Mouse (Mus musculus) right cerebral cortex, postnatal 10 days (tissue): ENCODE measurements around the gene Slc13a2.
A peak's percentile ranks its signal among the peaks of the same experiment; 100 is the strongest.

Source experiments
- DNase-seq, 2 experiments: peaks; one replicate each; pipeline ENCODE4 v3.0.0; 2021; ENCODE audit warnings: low spot score in 2 of 2

The Slc13a2 gene

DNA sequence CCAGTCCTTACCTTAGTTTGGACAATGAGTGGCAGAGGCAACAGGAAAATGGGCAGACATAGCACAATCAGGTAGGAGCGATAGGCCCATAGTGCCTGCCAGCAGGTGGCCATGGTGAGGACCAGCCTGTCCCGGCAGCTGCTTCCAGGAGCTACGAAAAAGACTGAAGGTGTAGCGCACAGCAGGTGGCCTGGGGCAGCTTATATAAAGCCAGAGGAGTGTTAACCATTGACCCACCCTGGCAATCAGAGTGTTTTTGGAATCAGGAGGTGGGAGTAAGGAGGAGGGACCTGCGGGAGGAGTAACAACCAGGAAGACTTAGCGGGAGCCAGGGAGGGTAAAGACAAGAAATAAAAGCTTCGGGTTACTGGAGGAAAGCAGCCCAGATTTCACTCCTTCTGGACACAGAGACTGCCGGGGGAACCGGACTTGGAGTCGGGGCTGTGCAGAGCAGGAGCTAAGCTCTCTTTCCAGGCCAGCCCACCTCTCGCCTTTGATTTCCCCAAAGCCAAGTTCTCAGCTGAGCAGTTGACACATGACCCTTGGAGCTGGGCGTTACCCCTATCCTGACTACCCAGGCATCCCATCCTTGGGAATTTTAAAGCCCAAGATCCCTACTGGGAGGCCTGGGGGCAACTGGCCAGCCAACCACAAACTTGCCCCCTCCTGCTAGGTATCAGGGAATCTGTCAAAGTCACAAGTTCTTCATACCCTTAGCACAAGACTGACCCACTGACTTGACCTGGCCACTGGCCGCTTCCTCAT lies at the start of gene Slc13a2:
Gene Slc13a2 (minus strand): TSS at position 163 of the 765 bp plus-strand sequence.
- no peak for DNase-seq

DNA sequence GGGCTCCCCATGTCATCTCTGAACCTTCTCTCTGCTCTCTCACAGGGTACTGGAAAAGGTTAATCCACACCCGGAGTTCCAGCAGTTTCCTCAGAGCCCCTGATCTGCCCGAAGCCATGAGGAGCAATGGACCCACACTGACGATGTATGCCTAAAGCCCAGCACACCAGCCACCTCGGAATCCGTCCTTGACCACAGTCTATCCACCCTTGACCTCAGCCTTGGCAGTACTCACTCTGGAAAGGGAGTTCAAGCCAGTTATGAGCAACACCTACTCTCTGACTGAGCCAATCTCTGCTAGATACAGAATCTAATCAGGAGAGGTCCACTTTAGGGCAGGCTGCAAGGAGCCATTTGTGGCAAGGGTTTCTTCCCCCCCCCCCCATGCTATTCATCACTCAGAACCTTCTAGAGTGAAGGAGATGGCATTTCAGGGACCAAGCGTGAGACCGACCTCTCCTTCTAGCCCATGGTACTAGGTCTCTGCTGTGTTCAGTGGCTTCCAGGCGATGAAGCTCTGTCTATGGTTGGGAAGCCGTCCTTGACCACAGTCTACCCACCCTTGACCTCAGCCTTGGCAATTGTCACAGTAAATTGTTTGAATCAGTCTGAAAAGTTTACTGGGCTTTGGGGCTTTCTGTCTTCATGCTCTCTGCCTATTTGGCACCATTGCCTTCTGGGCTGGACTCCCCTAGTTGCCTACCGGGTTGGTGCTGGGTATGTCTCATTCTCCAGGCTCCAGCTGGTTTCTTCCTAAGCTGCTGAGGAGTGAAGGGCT lies 49.5 kb upstream of the Slc13a2 start:
- no peak for DNase-seq

DNA sequence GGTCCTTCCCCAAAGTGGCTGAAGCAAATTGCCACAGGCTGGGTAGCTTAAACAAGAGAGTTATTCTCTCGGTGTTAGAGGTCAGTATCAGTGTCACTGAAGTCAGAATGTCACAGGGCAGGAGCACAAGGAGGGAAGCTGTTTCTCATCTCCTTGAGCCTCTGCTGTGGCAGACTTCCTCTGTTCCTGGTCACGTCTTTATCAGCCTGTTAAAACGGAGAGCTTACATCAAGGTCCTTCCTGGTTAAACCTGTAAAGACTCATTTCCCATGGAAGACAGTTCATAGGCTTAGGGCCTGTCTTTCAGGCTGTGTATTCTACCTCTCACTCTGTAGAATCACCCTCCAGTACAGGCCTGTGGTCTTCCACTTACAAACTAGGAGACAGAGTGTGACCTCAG lies 45.9 kb upstream of the Slc13a2 start:
- no peak for DNase-seq

DNA sequence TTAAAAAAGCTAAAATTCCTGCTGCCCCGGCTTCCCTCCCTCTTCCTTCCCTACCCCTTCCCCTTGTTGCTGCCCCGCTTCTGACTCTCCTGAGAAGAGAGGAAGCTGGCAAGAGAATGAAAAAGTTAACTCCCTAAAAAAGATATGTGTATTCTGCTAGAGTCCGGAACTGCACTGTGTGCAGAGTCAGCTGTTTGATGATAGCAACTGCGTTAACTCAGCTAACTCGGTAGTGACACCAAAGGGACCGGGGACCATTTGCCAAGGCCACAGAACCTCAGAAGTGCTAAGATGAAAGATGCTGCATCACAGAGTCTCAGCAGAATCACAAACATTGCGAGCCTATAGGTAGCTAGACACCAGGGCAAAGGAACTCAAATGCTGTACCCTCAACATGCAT lies 45.5 kb upstream of the Slc13a2 start:
- no peak for DNase-seq

DNA sequence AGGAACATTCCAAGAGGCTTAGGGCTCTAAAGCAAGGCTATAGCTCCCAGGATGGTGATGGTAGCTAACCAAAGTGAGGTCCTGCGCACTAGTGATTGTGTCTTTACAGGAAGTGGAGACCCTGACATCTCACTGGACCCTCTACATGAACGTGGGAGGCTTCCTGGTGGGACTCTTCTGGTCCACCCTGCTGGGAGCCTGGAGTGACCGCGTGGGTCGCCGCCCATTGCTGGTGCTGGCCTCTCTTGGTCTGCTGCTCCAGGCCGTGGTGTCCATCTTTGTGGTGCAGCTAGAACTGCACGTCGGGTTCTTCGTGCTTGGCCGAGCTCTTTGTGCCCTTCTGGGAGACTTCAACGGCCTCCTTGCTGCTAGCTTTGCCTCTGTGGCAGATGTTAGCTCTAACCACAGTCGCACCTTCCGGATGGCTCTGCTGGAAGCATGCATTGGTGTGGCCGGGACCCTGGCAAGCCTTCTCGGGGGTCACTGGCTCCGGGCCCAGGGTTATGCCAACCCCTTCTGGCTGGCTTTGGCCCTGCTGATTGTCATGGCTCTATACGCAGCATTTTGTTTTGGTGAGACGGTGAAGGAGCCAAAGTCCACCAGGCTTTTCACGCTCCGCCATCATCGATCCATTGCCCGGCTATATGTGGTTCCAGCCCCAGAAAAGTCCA lies 44.4 kb upstream of the Slc13a2 start:
- no peak for DNase-seq

DNA sequence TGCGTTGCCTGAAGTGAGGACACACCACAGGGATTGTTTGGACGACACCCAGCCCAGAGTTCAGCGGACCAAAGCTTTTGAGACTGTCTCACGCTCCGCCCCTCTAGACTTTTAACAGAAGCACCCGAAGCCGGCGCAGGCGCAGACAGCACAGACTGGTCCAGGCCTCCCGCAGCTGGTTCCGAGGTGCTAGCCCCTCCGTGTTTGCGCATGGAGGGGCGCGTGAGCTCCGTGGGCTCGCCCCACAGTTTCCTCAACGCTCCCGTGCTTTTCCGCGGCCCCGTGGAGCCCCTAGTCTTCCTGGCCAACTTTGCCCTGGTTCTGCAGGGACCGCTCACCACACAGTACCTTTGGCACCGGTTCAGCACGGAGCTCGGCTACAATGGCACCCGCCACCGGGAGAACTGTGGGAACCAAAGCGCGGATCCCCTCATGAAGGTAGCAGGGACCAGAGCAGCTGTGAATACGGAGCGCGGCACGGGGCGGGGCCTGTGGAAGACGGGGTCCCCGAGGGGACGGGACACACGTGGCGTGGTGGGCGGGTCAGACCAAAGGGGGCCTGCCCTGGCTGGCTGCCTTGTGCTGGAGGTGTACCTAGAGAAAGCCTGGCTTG lies 43.7 kb upstream of the Slc13a2 start, which contains the start of gene Slc46a1:
Gene Slc46a1 (plus strand): TSS at position 130 of the 613 bp plus-strand sequence.
- DNase-seq, result peak; percentile 90 to 91

DNA sequence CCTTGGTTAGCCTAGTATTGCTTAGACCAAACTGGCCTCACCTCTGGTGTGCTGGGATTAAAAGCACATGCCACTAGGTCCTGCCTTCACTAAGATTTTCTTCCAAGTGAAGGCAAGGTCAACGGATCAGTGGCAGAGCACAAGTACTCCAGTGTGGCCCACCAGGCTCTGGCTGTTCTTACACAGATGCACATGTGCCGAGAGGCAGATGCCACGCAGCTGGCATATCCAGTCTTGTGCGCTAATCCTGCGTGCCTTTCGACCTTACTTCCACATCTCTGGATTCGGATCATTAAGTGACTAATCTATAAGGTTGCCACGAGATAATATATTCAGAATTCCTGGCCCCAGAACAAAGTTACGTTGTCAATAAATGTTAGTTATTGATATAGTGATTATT lies 43.1 kb upstream of the Slc13a2 start:
- no peak for DNase-seq

DNA sequence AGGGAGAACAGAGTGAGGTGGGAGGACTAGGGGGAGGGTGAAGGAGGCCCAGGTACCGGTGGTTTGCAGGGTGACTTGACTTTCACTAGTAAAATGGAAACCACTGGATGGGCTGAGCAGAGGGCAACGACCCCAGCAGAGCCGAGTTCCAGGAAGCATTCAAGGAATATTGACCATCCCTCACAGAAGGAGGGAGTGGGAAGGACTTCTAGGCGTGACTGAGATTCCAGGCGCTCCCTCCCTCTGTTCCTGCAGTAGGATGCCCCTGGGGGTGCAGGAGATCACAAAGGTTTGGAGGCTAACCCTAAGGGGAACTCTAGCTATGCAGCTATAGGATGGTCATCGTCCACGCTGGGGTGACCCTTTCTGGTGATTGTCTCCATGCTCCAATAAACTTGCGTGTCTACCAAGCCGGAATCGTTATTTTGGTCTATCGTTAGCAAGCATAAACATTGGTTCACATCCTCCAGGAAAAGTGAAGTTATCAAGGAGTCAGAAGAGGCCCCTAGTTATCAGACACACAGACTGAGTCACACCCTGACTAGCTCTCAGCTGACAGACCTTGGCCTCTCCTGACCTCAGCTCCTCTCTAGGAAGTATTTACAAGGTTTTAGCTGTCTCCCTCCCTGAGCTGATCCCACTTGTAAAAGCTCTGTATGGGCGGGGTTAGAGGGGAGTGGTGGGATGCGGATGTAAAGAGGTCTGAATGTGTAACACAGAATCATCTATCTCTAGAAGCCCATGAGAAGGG lies 41.4 kb upstream of the Slc13a2 start:
- no peak for DNase-seq

DNA sequence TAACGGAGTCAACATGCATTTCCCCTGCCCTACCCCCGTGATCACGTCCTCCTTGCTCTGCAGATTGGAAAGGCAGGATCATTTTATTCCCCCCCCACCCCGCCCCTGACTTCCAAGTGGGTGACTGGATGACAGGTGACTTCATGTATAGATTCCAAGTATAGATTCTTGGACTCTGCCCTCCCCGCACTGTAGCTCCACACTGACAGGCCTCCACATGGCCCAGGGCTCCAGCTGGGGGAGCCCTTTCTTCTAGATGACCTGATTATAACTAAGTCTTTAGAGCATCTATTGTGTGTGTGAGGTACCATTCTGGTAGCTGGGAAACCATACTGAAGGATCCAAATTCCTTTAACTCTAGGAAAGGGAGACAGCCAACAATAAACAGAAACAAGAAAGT lies 40.7 kb upstream of the Slc13a2 start:
- no peak for DNase-seq

DNA sequence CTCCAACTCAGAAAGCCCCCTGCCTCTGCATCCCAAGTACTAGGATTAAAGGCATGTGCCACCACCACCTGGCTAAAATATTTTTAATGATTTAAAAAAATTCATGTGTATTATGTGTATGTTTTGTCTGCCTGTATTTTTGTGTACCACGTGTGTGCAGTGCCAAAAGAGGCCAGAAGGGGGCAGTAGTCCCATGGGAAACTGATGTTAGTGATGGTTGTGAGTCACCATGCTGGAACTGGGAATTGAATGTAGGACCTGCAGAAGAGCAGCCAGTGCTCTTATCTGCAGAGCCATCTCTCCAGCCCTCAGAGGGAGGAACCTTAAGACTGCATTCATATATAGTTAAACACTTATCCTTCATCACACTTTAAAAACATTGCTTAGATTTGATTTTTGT lies 39.9 kb upstream of the Slc13a2 start:
- DNase-seq, result no peak

DNA sequence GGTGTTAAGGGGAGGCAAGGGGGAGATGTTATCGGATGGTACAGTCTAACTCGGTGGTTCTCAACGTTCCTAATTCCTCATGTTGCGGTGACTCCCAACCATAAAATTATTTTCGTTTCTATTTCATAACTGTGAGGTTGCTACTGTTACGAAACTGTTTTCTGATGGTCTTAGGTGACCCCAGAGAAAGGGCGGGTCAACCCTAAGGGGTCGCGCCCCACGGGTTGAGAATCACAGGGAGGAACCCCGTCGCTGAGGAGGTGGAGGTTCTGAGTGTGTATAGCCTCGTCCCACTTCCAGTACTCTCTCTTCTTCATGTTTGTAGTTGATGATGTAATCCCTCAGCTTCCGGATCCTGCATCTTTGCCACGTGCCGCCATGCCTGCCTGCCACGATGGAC lies 36.7 kb upstream of the Slc13a2 start:
- DNase-seq, result no peak

DNA sequence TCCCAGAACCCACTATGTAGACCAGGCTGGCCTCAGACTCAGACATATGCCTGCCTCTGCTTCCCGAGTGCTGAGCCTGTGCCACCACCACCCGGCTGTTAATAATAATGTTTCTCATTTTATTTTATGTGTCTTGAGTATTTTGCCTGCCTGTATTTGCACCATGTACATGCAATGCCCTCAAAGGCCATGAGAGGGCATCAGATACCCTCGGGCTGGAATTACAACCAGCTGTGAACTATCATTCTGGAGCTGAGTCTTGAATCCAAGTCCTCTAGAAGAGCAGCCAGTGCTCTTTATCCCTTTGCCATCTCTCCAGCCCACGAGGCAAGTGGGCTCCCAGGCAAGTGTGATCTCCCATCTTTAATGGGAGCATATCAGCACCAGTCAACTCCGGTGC lies 33.3 kb upstream of the Slc13a2 start:
- no peak for DNase-seq

DNA sequence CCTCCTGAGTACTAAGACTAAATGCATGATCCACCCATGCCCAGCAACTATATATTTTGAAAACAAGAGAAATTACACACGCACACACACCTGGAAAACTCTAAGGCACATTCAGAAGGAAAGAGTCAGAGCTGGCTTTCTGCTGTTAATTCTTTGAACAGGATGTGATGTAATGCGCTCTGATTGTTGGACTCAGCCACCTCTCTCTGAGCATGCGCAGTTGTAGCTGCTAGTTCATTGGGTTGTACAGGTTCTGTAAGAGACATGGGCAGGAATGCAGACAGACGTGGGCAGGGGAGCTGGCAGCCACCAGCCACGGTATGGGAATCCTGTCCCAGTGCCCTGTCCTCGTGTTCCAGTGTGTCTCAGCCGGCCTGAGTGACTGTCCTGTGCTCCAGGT lies 32.3 kb upstream of the Slc13a2 start:
- DNase-seq, result no peak

DNA sequence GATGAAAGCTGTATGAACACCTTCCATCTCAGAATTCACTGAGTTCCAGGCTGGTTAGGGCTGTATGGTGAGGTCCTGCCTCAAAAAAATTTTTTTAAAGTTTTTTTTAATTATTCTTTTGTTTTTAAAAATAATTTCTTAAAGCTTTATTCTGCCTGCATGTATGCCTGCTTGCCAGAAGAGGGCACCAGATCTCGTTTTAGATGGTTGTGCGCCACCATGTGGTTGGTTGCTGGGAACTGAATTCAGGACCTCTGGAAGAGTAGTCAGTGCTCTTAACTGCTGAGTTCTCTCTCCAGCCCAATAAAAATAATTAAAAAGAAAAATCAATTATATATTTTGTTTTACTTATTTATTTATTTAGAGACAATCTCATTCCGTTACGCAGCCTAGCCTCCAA lies 31.7 kb upstream of the Slc13a2 start:
- peak; percentile 56 to 75 for DNase-seq

DNA sequence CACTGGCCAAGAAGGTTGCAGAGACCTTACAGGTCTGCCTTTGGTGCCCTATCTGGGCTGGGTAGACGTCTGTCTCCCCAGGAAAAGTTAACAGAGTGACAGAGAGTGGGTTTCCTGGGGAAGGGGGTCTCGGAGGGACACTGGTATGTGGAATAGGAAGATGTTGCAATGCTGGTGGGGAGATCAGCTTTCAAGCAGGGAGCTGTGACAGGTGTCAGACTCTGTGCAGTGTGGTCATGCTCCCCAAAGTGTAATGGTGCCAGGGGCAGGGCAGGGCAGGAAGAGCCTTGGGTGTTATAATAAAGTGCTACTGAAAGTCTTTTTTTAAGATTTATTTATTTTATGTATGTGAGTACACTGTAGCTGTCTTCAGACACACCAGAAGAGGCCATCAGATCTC lies 28.3 kb upstream of the Slc13a2 start:
- DNase-seq, result no peak

DNA sequence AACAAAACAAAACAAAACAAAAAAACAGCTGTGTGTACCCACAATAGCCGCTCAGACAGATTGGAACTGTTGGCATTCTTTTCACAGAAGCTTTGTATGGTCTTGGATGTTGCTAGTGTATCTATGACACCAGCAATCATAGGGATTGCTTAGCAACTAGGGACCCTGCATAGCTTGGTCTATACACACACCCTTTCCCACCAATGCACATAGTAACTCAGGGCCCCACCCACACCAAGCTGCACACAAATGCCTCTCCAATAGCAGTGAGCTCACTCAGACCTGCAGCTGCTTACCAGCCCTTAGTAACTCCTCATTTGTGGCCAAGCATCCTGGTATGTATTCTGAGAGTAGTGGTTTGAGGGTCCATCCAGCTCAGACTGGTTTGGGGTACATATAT lies 26.2 kb upstream of the Slc13a2 start:
- no peak for DNase-seq

DNA sequence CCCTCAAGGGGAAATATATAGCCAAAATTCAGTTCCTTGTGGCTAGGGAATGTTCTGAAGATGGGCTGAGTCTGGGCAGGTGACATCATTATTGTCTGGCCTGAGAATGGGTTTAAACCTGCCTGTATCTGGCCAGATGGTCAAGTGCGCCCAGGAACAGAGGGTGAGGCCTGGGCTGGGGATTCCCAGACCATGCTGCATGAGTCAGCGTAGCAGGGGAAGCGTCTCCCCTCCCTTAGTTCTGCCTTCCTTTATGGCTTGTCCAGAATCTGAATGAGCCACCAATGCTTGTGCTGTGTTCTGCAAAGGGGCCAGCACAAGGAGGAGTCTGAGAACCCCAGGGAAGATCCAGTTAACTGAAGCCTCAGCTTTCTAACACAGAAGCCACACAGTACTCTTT lies 25.2 kb upstream of the Slc13a2 start:
- no peak for DNase-seq

DNA sequence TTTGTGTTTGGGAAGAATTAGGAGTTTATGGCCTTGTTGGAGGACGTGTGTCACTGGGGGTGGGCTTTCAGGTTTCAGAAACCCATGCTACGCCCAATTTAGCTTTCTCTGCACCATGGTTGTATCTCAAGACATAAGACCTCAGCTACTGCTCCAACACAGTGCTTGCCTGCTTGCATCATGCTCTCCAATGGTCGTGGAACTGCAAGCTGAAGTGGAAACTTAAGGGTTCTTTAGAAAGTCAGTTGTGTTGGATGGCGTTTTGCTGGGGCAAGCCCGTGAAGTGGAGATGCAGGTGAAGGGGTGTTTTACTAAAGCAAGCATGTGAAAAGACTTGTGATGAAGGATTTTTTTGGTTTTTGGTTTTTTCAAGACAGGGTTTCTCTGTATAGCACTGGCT lies 21.1 kb upstream of the Slc13a2 start:
- no peak for DNase-seq

DNA sequence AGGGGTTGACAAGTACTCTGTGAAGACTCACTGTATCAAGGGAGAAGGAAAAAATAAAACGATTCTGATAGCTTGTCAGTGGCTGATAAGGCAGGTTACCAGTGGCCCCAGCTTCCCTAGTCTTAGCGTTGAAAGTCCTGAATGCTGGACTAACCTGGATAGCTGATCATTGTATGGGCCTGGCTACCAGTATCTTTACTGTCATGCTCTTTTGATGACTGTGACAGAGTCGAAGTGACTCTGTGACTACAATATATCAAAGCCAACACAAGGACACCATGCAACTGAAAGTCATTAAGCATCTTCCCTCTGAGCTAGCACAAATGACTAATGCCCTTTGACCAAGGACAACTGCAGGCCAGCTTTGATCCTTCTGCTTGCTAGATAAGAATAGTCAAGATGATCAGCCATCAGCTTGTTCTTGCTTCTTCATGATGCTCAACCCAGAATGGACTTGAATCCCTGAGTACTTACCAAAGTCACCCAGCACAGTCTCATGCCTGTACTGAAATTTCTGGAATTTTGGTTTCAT lies 16.4 kb upstream of the Slc13a2 start:
- DNase-seq, result no peak

DNA sequence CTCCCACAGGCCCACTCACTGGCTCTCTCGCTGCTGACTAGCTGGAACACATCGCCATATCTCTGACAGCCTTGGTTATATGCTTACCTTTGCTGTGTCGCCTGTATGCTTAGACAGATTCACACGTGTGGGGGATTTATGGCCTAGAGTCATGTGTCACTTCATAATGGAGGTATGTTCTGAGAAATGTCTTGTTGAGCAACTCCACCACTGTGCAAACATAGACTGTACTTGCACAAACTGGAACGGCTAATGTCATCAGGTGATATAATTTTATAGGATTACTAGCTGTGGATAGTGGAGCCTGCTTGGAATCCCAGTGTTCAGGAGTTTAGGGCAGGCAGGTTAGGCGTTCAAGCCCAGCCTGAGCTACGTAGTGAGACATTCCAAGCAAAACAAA lies 15.2 kb upstream of the Slc13a2 start:
- no peak for DNase-seq

DNA sequence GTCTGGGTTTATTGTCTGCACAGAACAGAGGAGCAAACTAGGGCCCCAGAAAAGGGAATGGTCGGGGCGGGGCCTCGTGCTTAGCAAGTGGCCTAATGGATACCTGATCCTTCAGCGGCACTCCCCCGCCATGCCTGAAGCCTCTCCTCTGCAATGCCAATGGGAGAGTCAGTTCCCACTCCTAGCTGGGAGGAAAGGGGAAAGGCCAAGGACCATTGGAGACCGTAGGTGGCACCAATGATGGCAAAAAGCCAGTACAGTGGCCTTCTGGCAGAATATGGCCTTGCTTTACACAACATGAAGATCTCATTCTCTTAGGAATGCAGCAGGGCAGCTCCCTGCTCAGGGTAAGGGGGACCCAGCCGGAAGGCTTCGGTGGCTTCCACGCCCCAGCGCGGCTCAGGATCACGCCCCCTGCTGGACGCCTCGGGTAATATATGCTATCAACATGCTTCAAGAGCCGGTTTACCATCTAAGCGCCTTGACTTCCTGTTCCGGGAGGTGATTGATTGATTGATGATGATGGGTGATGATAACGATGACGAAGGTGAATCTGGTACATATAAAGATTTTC lies 13.8 kb upstream of the Slc13a2 start:
- DNase-seq, result no peak
